Mouse (Mus musculus) limb, embryonic 10.5 days (tissue): ENCODE measurements around the gene Wars. TPM values are rescaled to one million over a fixed set of nuclear protein-coding genes. Genes with fewer than 3 reads are reported as not detected.
"Not testable (repeated sequence)": the region's sequence is repeated elsewhere in the genome, so short reads cannot be mapped to it uniquely, and the experiment has no call there.

Experiments used
- DNase-seq: peaks from one replicate; pipeline ENCODE4 v3.0.0-alpha.2; 2017; ENCODE audit warnings: low spot score
- H3K27ac ChIP-seq: fragments of 300-500 bp; sonication (generic); 2 replicates; pipeline ENCODE4 v1.5.1; 2016; ENCODE audit warnings: mild to moderate bottlenecking
- H3K27me3 ChIP-seq: fragments of 300-500 bp; sonication (generic); 2 replicates; pipeline ENCODE4 v1.6.1; 2016; ENCODE audit warnings: low read depth, mild to moderate bottlenecking; ENCODE audit not compliant: poor library complexity, severe bottlenecking
- H3K36me3 ChIP-seq: fragments of 300-500 bp; sonication (generic); 2 replicates; pipeline ENCODE4 v1.6.1; 2016; ENCODE audit warnings: mild to moderate bottlenecking, moderate library complexity
- H3K4me1 ChIP-seq: fragments of 300-500 bp; sonication (generic); 2 replicates; pipeline ENCODE4 v1.6.1; 2016
- H3K4me3 ChIP-seq: fragments of 300-500 bp; sonication (generic); 2 replicates; pipeline ENCODE4 v1.5.1; 2016; ENCODE audit warnings: mild to moderate bottlenecking, moderate library complexity
- H3K9me3 ChIP-seq: fragments of 300-500 bp; sonication (generic); replicated peaks from 2 replicates; pipeline ENCODE4 v1.6.1; 2016; ENCODE audit warnings: mild to moderate bottlenecking
- WGBS: fragments of 180-500 bp; shearing (Covaris S2); methylation state at CpG from one replicate; pipeline ENCODE4 v1.1.7; 2016; 5-methylcytosine and 5-hydroxymethylcytosine counted together
- polyA plus RNA-seq: library from polyadenylated mRNA; unstranded; fragments of >200 nt; fragmentation: Nextera tagmentation; extraction: Ambion mirVana; gene quantifications from 2 replicates; pipeline ENCODE4 v1.2.1, GENCODE M21; 2016

Gene Wars
- polyA plus RNA-seq, 1 experiment from 2014 or later: 138 TPM

DNA sequence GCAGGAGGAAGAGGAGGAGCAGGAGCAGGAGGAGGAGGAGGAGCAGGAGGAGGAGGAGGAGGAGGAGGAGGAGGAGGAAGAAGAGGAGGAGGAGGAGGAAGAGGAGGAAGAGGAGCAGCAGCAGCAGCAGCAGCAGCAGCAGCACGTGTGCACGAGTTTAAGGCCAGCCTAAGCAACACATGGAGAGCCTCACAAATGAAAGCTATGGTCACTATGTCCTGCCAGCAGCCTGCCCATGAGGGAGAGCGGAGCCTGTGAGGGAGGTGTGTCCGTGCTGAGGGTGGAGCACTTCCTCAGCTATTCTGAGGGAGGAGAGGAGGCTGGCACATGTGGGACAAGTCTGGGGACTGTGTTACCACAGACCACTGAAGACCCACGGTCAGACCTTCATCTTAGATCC lies 20.9 kb downstream of the Wars start:
- no peak for DNase-seq
- WGBS: 85% methylated on average over 5 of the region's 5 CpGs
- H3K27ac ChIP-seq: no peak overlapping the region
- no peaks in the 10 kb centered on the region for H3K27me3 ChIP-seq
- H3K4me1 ChIP-seq: no peaks in the 10 kb centered on the region
- peaks cover 98% of the 10 kb centered on the region for H3K36me3 ChIP-seq
- H3K9me3 ChIP-seq: no peaks in the 10 kb centered on the region
- H3K4me3 ChIP-seq: no peak overlapping the region

DNA sequence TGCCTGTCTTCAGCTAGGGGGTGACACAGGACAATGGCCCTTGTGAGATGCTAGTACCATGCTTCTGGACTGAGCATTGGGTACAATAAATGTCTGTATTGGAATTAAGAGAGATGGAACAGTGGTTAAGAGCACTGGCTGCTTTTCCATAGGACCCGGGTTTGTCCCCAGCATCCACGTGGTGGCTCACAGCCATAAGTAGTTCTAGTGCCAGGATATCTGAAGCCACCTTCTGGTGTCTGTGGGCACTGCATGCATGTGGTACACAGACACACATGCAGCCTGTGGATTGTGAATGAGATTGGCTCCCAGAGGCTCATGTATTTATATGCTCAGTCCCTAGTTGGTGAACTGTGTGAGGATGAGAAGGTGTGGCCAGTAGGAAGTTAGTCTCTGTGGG lies 24.4 kb downstream of the Wars start:
- Histone ChIP-seq H3K36me3 (peaks cover 100% of the 10 kb centered on the region), H3K27ac (no peak overlapping the region), H3K27me3 (no peaks in the 10 kb centered on the region), H3K4me1 (no peaks in the 10 kb centered on the region), H3K4me3 (no peak overlapping the region), H3K9me3 (no peaks in the 10 kb centered on the region)
- 85% methylated on average over 2 of the region's 2 CpGs for WGBS
- DNase-seq: no peak

DNA sequence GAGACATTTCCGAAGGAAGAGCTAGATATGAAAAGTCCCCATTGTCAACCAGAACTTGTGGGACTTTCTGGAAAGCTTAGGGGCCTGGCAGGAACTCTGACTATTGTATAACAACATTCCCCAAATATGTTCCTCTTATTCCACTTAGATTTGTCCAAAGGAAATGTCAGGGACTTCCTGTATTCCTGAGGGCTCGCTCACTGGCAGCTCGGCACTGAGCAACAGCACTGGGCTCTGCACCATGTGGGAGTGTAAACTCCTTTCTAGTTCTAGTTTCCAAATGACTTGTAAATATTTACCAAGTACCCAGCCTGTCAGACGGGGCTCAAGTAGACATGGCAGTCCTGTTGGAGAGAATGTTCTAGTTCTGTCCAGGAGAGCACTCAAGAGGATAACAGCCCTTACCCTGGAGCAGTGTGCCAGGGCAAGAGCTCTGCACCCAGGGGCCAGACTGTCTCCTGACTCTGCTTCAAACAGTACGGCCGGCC lies 28.9 kb downstream of the Wars start:
- no peak overlapping the region for H3K27ac ChIP-seq
- H3K27me3 ChIP-seq: no peaks in the 10 kb centered on the region
- no peaks in the 10 kb centered on the region for H3K9me3 ChIP-seq
- no peaks in the 10 kb centered on the region for H3K4me1 ChIP-seq
- no peak for DNase-seq
- H3K36me3 ChIP-seq: peaks cover 100% of the 10 kb centered on the region
- 91% methylated on average over 6 of the region's 6 CpGs for WGBS
- H3K4me3 ChIP-seq: no peak overlapping the region

DNA sequence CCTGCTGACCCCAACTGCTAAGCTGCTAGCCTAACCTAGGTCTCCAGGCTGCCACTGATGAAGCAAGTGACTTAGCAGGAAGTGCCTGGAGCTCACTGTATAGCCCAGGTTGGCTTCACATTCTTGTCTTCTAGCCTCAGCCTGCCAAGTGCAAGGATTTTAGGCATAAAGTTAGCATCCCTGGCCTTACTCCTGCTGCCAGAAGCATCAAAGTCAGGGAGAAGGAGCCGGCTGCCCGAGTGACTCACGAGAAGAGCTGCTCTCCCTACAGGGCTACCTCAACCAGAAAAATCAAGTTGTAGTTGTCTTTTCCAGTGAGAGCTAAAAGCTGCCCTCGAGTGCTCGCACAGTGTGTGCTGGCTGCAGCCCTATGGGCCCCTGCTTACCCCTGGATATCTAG lies 35.5 kb downstream of the Wars start:
- 91% methylated on average over 5 of the region's 5 CpGs for WGBS
- no peak for DNase-seq
- Histone ChIP-seq H3K36me3 (peaks cover 57% of the 10 kb centered on the region), H3K9me3 (no peaks in the 10 kb centered on the region), H3K27me3 (no peaks in the 10 kb centered on the region), H3K27ac (no peak overlapping the region), H3K4me3 (no peak overlapping the region), H3K4me1 (no peaks in the 10 kb centered on the region)

DNA sequence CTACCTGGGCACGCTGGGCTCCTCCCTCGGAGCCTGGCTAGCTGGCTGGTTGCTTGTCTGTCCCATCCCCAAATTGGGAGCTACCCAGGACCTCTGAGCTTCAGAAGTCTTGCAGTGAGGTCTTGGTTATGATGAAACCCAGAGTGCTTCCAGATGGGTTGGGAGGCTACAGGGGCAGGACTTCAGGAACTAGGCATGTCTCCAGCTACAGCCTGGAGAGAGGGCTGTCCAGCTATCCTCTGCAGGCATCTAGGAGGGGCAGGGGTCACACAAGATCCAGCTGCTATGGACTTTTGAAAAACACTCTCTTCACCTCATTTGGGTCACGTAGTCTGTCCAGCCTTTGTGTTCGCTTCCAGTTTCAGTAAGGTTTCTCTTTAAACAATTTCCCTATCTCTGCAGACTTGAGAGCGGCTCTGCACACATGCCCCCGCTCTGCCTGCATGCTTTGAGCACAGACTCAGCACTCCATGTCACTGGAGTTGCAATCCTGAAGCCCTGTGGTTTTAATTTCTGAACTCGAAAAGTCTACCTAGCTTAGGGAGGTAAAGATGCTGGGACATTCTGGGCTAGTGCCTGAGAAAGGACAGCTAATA lies 36.3 kb downstream of the Wars start:
- WGBS: 84% methylated on average over 7 of the region's 7 CpGs
- no peaks in the 10 kb centered on the region for H3K4me1 ChIP-seq
- peaks cover 49% of the 10 kb centered on the region for H3K36me3 ChIP-seq
- no peak for DNase-seq
- no peak overlapping the region for H3K4me3 ChIP-seq
- H3K27ac ChIP-seq: no peak overlapping the region
- no peaks in the 10 kb centered on the region for H3K27me3 ChIP-seq
- H3K9me3 ChIP-seq: no peaks in the 10 kb centered on the region

DNA sequence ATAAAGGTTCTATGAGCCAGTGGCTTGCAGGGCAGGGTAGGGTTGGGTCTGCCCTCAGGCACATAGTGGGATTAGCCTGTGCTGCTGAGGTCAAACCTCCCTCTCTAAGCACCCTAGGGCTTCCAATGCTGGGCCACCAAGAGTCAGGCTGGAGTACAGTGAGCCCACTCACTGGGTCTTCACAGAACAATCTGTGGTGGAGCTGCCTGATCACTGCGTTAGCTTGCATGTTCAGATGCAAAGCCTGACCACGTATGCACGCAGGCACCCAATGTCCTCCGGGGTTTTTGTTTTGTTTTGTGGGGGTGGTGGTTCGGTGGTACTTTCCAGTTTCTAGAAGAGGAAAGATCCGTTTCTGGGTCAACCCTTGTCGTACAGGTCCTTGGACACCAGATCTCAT lies 36.9 kb downstream of the Wars start:
- no peak overlapping the region for H3K27ac ChIP-seq

DNA sequence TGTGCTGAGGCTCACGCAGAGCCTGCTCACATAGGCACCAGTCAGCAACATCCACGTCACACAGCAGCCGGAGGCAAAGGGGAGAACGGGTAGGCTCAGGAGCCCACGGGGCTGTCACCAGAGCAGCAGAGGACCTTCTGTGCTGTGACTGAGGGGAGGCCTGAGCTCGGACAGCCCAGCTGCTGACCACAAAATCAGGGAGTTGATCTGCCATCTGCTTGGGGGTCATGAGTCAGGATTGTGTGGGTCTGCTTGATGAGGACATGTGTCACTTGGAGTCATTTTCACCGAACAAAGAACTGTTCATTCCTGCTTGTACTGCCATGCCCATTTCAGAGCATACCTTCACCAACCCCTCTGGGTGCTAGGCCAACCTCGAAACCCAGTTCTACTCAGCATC lies 37.8 kb downstream of the Wars start:
- Histone ChIP-seq H3K27me3 (no peaks in the 10 kb centered on the region), H3K4me3 (no peak overlapping the region), H3K4me1 (no peaks in the 10 kb centered on the region), H3K9me3 (no peaks in the 10 kb centered on the region), H3K36me3 (peaks cover 34% of the 10 kb centered on the region), H3K27ac (no peak overlapping the region)
- WGBS: 89% methylated on average over 8 of the region's 8 CpGs
- no peak for DNase-seq

More for the DNA sequence above, 36.9 kb downstream of the Wars start:
- H3K9me3 ChIP-seq: no peaks in the 10 kb centered on the region
- 91% methylated on average over 7 of the region's 7 CpGs for WGBS
- H3K27me3 ChIP-seq: no peaks in the 10 kb centered on the region
- H3K4me3 ChIP-seq: no peak overlapping the region
- DNase-seq: no peak
- no peaks in the 10 kb centered on the region for H3K4me1 ChIP-seq
- H3K36me3 ChIP-seq: peaks cover 43% of the 10 kb centered on the region

DNA sequence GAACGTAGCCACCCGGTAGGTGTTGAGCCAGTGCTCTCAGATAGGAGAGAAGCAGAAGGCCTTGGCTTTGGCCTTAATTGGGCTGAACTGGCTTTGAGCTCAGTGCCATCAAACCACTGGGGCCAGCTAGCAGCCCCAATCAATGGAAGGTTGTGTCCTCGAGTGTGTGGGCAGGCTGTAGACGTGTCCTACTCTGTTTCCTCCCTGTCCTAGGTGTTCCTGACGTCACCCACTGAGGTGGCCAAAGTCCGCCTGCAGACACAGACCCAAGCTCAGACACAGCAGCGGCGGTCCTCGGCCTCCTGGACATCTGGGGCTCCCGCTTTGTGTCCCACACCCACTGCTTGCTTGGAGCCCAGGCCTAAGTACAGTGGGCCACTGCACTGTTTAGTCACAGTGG lies 38.9 kb downstream of the Wars start:
- 85% methylated on average over 10 of the region's 10 CpGs for WGBS
- H3K36me3 ChIP-seq: peaks cover 25% of the 10 kb centered on the region
- no peaks in the 10 kb centered on the region for H3K27me3 ChIP-seq
- DNase-seq: no peak
- no peak overlapping the region for H3K4me3 ChIP-seq
- H3K9me3 ChIP-seq: no peaks in the 10 kb centered on the region
- H3K4me1 ChIP-seq: 0 out of 2 replicates have a peak, but pooled peaks cover 7% of the 10 kb centered on the region
- no peak overlapping the region for H3K27ac ChIP-seq

DNA sequence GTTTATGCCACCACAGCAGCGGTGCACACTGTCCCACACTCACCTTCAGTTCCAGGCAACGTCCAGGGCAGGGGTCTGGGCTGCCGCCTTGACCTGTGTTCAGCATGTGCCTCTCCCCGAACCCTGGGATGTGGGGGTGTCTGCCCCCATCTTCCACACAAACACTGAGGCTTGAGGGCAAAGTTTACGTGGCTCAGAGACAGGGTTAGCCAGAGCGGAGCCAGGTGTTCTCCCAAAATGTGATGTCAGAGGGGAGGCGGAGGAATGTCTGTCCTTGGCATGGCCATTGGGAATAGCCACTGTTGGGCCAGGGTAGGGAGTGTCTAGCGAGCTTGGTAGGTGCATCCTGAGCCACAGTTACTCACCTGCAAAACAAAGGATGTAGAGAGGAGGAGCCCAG lies 41.2 kb downstream of the Wars start:
- H3K27ac ChIP-seq: no peak overlapping the region
- 0 out of 2 replicates have a peak, but pooled peaks cover 7% of the 10 kb centered on the region for H3K4me1 ChIP-seq
- H3K27me3 ChIP-seq: no peaks in the 10 kb centered on the region
- no peak overlapping the region for H3K4me3 ChIP-seq
- 85% methylated on average over 8 of the region's 8 CpGs for WGBS
- H3K9me3 ChIP-seq: no peaks in the 10 kb centered on the region
- no peak for DNase-seq
- H3K36me3 ChIP-seq: peaks cover 17% of the 10 kb centered on the region

DNA sequence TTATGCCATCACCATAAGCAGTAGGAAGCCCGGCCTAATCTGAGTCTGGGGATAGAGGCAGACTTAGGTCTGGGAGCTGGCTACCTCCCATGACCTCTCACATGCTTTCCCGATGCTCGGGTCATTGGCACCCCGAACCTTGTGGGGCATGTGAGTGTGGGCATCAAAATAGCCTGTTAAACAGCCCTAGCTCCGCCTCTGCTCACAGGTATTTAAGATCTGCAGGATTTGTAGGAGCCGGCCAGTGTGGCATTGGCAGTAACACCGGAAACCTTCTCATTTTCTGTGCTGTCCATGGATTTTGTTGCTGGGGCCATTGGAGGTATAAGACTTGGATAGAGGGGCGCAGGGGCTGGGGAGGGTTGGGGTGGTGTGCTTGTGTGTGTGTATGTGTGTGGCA lies 43.1 kb downstream of the Wars start:
- H3K4me1 ChIP-seq: 0 out of 2 replicates have a peak, but pooled peaks cover 7% of the 10 kb centered on the region
- H3K27ac ChIP-seq: no peak overlapping the region
- peaks cover 32% of the 10 kb centered on the region for H3K36me3 ChIP-seq
- DNase-seq: no peak
- 88% methylated on average over 8 of the region's 8 CpGs for WGBS
- no peaks in the 10 kb centered on the region for H3K9me3 ChIP-seq
- no peaks in the 10 kb centered on the region for H3K27me3 ChIP-seq
- no peak overlapping the region for H3K4me3 ChIP-seq

DNA sequence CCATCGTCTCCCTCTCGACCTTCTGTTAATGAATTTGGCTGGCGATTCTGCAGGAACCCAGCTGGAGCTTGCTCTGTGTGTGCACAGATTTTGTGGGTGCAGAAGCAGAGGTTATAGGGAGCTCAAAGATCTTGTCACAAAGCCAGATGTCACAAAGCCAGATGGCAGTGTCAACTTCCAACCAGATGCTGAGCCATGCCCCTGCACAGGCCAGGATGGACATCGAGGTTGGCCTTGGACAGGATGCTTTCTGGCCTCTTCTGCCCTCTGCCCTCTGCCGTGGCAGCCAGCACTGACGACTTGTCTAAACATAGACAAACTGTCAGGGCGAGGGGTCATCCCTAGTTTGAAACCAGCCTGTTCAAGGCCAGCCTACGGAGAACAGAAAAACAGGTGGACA lies 43.8 kb downstream of the Wars start:
- 0 out of 2 replicates have a peak, but pooled peaks cover 7% of the 10 kb centered on the region for H3K4me1 ChIP-seq
- 61% methylated on average over 8 of the region's 8 CpGs for WGBS
- H3K4me3 ChIP-seq: no peak overlapping the region
- peaks cover 34% of the 10 kb centered on the region for H3K36me3 ChIP-seq
- no peak for DNase-seq
- no peak overlapping the region for H3K27ac ChIP-seq
- H3K27me3 ChIP-seq: no peaks in the 10 kb centered on the region
- H3K9me3 ChIP-seq: no peaks in the 10 kb centered on the region

DNA sequence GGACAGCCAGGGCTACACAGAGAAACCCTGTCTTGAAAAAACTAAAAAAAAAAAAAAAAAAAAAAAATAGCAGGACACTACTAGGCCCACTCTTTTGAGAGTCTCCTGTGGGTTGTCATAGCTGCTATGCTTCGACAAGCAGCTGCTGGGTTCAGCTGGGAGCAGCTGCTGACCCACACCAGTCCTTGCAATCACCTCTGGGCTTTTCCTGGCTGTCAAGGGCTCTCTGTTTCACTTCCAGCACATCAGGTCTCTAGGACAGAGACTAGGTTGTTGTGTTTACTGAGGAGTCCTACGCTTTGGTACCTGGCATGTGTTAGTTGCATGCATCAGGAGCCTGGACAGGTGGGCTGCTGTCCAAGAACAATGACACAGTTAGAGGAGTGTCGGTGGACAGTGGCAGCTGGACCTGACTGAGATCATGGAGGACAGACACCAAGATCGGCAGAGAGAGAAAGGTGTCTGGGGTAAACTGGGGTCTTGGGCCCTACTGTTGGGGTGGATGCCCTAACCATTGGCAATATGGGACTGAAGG lies 44.4 kb downstream of the Wars start:
- Histone ChIP-seq H3K27ac (no peak overlapping the region), H3K27me3 (no peaks in the 10 kb centered on the region), H3K36me3 (peaks cover 39% of the 10 kb centered on the region), H3K9me3 (no peaks in the 10 kb centered on the region), H3K4me3 (no peak overlapping the region), H3K4me1 (0 out of 2 replicates have a peak, but pooled peaks cover 7% of the 10 kb centered on the region)
- no peak for DNase-seq
- WGBS: 90% methylated on average over 4 of the region's 4 CpGs

DNA sequence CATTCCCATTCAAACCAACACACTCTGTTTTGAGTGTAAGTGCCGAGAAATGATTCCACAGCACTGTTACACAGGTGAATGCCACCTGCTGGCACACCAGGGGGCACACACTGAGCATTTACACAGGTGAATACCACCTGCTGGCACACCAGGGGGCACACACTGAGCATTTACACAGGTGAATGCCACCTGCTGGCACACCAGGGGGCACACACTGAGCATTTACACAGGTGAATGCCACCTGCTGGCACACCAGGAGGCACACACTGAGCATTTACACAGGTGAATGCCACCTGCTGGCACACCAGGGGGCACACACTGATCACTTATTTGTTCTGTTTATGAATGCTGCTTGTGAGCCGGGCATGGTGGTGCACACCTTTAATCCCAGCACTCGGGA lies 45.9 kb downstream of the Wars start:
- DNase-seq: not testable (repeated sequence)
- WGBS: 94% methylated on average over 3 of the region's 3 CpGs

DNA sequence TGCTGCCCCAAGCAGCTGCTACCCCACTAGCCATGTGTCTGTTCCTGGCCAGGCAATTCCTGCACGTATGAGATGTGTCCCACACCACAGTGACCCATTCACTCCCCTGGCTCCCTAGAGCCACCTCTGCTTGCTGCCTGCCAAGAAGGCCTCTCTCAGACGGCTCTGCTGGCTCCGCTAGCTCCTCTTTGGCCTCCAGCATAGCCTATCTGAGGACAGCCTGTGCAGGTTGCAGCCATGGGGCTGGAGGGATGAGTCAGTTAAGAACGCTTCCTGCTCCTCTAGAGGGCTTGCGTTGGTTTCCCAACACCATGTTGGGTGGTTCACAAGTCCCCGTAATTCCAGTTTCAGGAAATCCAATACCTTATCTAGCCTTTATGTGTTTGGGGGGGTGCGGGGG lies 51.3 kb downstream of the Wars start:
- Histone ChIP-seq H3K27me3 (no peaks in the 10 kb centered on the region), H3K36me3 (peaks cover 88% of the 10 kb centered on the region), H3K27ac (no peak overlapping the region), H3K9me3 (no peaks in the 10 kb centered on the region), H3K4me1 (peaks cover 8% of the 10 kb centered on the region), H3K4me3 (no peak overlapping the region)
- DNase-seq: no peak
- 93% methylated on average over 7 of the region's 7 CpGs for WGBS

More for the DNA sequence above, 45.9 kb downstream of the Wars start:
- H3K4me1 ChIP-seq, H3K27ac ChIP-seq, H3K9me3 ChIP-seq, H3K4me3 ChIP-seq, H3K27me3 ChIP-seq: not testable (repeated sequence)
- H3K36me3 ChIP-seq: peaks cover 53% of the 10 kb centered on the region
